Mouse (Mus musculus) left cerebral cortex, adult 2 months (tissue): Measurements from ENCODE around the gene Efemp1. TPM values are rescaled to one million over a fixed set of nuclear protein-coding genes. Genes with fewer than 3 reads are reported as not detected.
A peak's percentile ranks its signal among the peaks of the same experiment; 100 is the strongest.

Experiments used
- DNase-seq, 2 experiments: peaks; one replicate each; pipeline ENCODE4 v3.0.0; 2021 to 2022; ENCODE audit warnings: low spot score in 2 of 2, mixed read lengths in 1 of 2; ENCODE audit errors: extremely low spot score in 1 of 2
- H3K27ac ChIP-seq: fragments of 200-600 bp; 2 replicates; pipeline ENCODE4 v1.8.1; 2022
- H3K4me3 ChIP-seq: fragments of 200-600 bp; 2 replicates; pipeline ENCODE4 v1.8.1; 2022
- CTCF ChIP-seq: fragments of 200-600 bp; IDR thresholded peaks from 2 replicates; pipeline ENCODE4 v1.8.1; 2022; ENCODE audit warnings: antibody characterized with exemption, mild to moderate bottlenecking, moderate library complexity
- intact Hi-C: fragments of 180-260 bp; cut with DNase I; formaldehyde crosslinking; loops from one replicate; pipeline ENCODE4 v1.15.1; 2025
- long read RNA-seq, 2 experiments: library from polyadenylated mRNA; stranded (forward); transcript quantifications; one replicate each; pipeline ENCODE4 v2.0.0; 2021; ENCODE audit warnings: borderline mapping rate in 2 of 2
- total RNA-seq, 2 experiments: library from RNA; stranded (reverse); gene quantifications; 2 replicates each; pipeline ENCODE4 v1.2.3; 2021

Efemp1 gene
- total RNA-seq: 10 to 100 TPM; 10.5 TPM
- long read RNA-seq, experiment 1, transcript Efemp1-201 (11 exons, 2,037 nt): major isoform, 6 of 9 reads
- long read RNA-seq, experiment 1, partial matches to known transcripts: 3 of 9 reads
- long read RNA-seq, experiment 1, other reads (novel, unspliced or antisense): 0 of 9 reads
- long read RNA-seq, experiment 2, partial matches to known transcripts: 1 of 5 reads
- long read RNA-seq, experiment 2, other reads (novel, unspliced or antisense): 0 of 5 reads

DNA sequence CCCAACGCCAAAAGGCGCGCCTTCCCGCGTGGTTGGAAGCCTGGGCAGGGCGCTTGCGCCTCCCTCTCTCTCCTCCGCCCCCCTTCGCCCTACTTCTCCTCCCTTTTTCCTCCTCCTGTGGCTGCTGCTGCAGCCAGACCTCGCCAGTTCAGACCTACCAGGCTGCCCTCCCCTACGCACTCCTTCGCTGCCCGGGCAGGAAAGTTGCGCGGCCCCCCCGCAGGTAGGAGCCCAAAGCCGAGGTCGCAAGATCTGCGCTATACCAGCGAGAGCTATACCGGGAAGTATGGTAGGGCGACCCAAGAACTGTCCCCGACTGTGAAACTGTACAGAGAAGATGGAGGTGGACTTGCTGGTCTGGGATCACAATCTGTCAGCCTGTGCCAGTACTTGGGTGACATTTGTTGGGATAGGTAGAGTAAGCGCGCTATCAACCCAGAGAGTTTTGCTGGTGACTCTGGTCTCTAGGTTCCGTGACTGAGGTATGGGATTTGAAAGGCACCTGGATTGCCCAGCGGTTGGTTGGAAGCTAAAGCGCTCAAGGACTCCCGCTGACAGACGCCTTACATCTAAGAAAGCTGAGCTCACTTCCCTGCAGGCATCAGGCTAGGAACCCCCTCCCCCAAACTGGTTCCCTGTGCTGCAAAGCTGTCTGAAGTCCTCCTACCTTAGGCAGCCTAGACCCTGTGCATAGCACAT, at the start of gene Efemp1:
Gene Efemp1, plus strand, starts transcription at position 103 of the 699 bp plus-strand sequence.
- Histone ChIP-seq H3K27ac (no peak within 1 kb of the TSS), H3K4me3 (peak within 1 kb of the TSS; percentile 51)
- DNase-seq: peak; percentile 13 to 36
- no peak for TF ChIP-seq CTCF
- intact Hi-C loops: no loop called here

GRCm38 (mm10) chr11:28808685-28809084, 44.3 kb upstream of the Efemp1 start:
- DNase-seq: peak in 1 of 2 experiments; percentile 13
- intact Hi-C loops: loop anchor here (1.0 kb wide), 1 partner anchor 233 kb away; no protein-coding TSS in a partner anchor
- peak; percentile 65 for TF ChIP-seq CTCF
- no peak overlapping the region for H3K27ac ChIP-seq
- no peak overlapping the region for H3K4me3 ChIP-seq

DNA sequence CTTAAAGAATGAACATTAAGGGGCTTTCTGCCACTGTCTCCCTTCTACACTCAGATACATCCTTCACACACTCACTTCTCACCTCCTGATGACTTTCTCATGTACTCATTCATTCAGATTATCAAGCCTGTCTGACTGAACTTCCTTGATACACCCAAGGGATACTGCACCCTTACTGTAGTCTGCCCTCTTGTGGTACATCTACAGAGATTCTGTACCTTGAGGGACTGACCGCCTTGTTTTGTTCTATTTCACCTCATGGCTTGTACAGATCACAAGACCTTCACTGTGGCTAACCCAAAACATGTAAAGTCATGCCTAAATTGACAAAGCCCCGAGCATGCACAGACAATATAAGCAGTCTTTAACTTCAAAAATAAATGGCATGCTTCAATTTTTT, 41.1 kb upstream of the Efemp1 start:
- H3K27ac ChIP-seq: no peak overlapping the region
- intact Hi-C loops: loop anchor here (1.0 to 5.0 kb wide), 2 partner anchors 202 to 1590 kb away; no protein-coding TSS in a partner anchor
- TF ChIP-seq CTCF: peak; percentile 62
- no peak for DNase-seq
- no peak overlapping the region for H3K4me3 ChIP-seq

DNA sequence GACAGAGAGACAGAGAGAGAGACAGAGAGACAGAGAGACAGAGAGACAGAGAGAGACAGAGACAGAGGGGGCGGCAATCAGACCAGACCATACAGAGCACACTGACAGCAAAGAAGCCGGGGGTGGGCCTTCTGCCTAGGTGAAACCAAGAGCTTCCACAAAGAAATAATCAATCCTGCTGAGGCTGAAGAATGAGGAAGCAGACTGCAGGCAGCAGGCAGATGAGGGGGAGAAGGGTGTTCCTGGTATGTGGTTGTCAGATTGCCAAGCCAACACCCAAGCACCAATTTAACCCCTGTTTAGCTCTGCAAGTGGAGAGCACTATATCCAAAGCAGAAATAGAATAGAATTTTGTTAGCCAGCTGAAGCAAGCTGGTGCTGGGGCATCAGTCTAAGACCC, 40.4 kb upstream of the Efemp1 start:
- intact Hi-C loops: loop anchor here (1.0 to 5.0 kb wide), 2 partner anchors 202 to 1590 kb away; no protein-coding TSS in a partner anchor
- no peak for TF ChIP-seq CTCF
- Histone ChIP-seq H3K4me3 (no peak overlapping the region), H3K27ac (no peak overlapping the region)
- no peak for DNase-seq

DNA sequence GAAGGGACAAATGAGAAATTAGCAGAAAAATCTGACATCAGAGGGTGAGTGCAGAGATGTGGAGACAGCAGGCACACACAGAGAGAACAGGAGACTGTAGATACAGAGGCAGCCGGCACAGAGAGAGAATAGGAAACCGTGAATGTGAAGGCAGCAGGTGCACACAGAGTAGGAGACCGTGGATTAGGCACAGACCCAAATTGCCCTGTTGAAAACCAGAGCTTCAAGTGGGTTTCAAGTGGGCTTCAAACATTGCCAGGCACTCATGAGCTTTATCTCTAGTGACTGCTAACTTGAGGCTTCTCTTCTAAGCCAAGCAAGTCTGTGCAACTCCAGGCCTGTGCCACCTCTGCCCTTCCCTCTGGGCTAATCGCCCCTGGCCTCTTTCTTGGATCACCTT, 35.6 kb upstream of the Efemp1 start:
- intact Hi-C loops: no loop called here
- Histone ChIP-seq H3K27ac (no peak overlapping the region), H3K4me3 (no peak overlapping the region)
- TF ChIP-seq CTCF: no peak
- DNase-seq: no peak

- H3K4me3 ChIP-seq: no peak overlapping the region
- no peak overlapping the region for H3K27ac ChIP-seq
- TF ChIP-seq CTCF: no peak
- intact Hi-C loops: no loop called here
- no peak for DNase-seq
Measured at GRCm38 (mm10) chr11:28826950-28827349, 26.1 kb upstream of the Efemp1 start.

DNA sequence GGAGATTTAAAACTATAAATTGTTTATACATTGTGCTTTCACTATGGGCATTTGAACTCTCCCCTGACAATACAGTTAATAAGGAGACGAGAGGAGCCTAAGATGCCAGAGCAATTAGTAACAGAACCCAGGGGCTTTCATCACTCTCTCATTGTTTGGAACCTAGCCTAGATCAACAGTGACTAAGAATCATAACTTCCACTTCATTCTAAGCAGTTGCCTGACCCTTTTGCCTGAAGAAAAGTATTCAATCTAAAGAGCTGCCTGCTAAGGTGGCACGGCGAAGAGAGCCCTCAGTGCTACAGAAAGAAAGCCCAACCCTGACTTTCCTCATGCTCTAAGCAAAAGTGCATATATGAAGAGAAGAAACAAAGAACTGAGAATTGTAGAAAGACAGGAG, 19.2 kb upstream of the Efemp1 start:
- no peak overlapping the region for H3K4me3 ChIP-seq
- intact Hi-C loops: no loop called here
- H3K27ac ChIP-seq: no peak overlapping the region
- TF ChIP-seq CTCF: no peak
- DNase-seq: no peak

DNA sequence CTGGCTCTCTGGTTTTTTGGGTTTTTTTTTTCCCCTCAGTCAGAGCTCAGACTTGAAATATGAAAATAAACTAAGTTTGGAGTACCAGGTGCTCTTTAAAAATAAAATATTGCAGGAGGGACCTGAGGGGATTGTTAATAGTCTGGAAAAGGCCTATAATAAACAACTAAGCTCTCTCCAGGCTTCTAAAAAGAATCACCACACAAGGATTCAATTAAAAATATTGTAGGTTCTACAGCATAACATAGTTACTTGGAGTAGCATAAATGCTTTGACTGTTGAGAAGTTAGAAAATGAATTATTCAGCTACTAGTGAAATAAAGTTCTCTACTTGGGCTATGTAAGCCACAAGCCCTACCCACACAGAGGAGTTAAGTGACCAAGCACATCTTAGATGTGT, 17.9 kb upstream of the Efemp1 start:
- no peak overlapping the region for H3K27ac ChIP-seq
- intact Hi-C loops: no loop called here
- no peak for TF ChIP-seq CTCF

GRCm38 (mm10) chr11:28849841-28850240, 3.2 kb upstream of the Efemp1 start:
- DNase-seq: no peak
- no peak overlapping the region for H3K27ac ChIP-seq
- no peak overlapping the region for H3K4me3 ChIP-seq
- intact Hi-C loops: no loop called here
- no peak for TF ChIP-seq CTCF

More for the DNA sequence above, 17.9 kb upstream of the Efemp1 start:
- no peak for DNase-seq
- no peak overlapping the region for H3K4me3 ChIP-seq

GRCm38 (mm10) chr11:28851645-28852044, 1.4 kb upstream of the Efemp1 start:
- TF ChIP-seq CTCF: no peak
- Histone ChIP-seq H3K27ac (no peak overlapping the region), H3K4me3 (no peak overlapping the region)
- intact Hi-C loops: no loop called here
- no peak for DNase-seq

DNA sequence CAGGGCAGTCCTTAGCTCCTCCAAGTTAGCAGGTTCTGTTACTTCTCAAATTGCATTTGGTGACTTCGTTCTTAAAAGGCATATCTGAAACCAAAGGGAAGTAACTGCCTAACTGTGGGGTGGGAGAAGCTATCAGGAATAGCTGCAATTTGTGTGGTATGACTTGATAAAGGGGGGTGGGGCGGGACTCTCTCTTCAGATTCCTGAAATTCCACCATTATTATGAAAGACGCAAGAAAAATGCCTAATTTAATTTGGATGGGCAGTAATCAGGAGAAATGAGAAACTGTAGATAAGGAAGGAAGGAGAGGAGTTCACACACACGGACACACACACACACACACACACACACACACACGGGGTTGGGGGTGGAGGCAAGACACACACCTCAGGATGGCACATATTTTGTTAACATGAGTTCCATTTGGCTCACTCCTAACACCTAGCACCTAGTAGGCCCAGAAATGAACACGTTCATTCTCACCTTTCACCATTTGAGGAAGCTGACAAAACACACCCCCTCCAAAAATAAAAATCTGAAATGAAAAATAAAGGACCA, 564 bp upstream of the Efemp1 start:
- no peak for TF ChIP-seq CTCF
- Histone ChIP-seq H3K4me3 (no peak overlapping the region; the same call in 1 of the 2 replicates), H3K27ac (no peak overlapping the region)
- intact Hi-C loops: no loop called here
- no peak for DNase-seq

GRCm38 (mm10) chr11:28859125-28859524, 6.1 kb downstream of the Efemp1 start:
- no peak overlapping the region for H3K27ac ChIP-seq
- H3K4me3 ChIP-seq: no peak overlapping the region
- no peak for DNase-seq
- intact Hi-C loops: no loop called here
- no peak for TF ChIP-seq CTCF
